Mouse (Mus musculus) limb, embryonic 15.5 days (tissue): ENCODE measurements around the gene Nectin1. TPM values are rescaled to one million over a fixed set of nuclear protein-coding genes. Genes with fewer than 3 reads are reported as not detected.

ENCODE experiments used
- ATAC-seq: fragments of 200-750 bp; cut with Nextera tagmentation; 2 replicates; pipeline ENCODE4 v1.8.0; 2017; ENCODE audit warnings: low read depth, moderate TSS enrichment; ENCODE audit not compliant: insufficient number of reproducible peaks, low FRiP score, low TSS enrichment
- H3K27ac ChIP-seq: fragments of 300-500 bp; sonication (generic); 2 replicates; pipeline ENCODE4 v1.5.1; 2015; ENCODE audit warnings: moderate library complexity, mild to moderate bottlenecking, inconsistent platforms
- H3K27me3 ChIP-seq: fragments of 300-500 bp; sonication (generic); 2 replicates; pipeline ENCODE4 v1.6.1; 2015; ENCODE audit warnings: inconsistent platforms
- H3K36me3 ChIP-seq: fragments of 300-500 bp; sonication (generic); 2 replicates; pipeline ENCODE4 v1.6.1; 2015; ENCODE audit warnings: inconsistent platforms
- H3K4me1 ChIP-seq: fragments of 300-500 bp; sonication (generic); 2 replicates; pipeline ENCODE4 v1.6.1; 2015; ENCODE audit warnings: inconsistent platforms
- H3K4me2 ChIP-seq: fragments of 300-500 bp; sonication (generic); 2 replicates; pipeline ENCODE4 v1.6.1; 2015; ENCODE audit warnings: mild to moderate bottlenecking, inconsistent platforms
- H3K4me3 ChIP-seq: fragments of 300-500 bp; sonication (generic); 2 replicates; pipeline ENCODE4 v1.5.1; 2015; ENCODE audit warnings: mild to moderate bottlenecking, inconsistent platforms
- H3K9ac ChIP-seq: fragments of 300-500 bp; sonication (generic); 2 replicates; pipeline ENCODE4 v1.6.1; 2015; ENCODE audit warnings: inconsistent platforms
- H3K9me3 ChIP-seq: fragments of 300-500 bp; sonication (generic); 2 replicates; pipeline ENCODE4 v1.6.1; 2016; ENCODE audit warnings: inconsistent platforms
- WGBS: fragments of 180-500 bp; shearing (Covaris S2); methylation state at CpG from one replicate; pipeline ENCODE4 v1.1.7; 2015; 5-methylcytosine and 5-hydroxymethylcytosine counted together
- polyA plus RNA-seq: library from polyadenylated mRNA; unstranded; fragments of >200 nt; fragmentation: Nextera tagmentation; extraction: Ambion mirVana; gene quantifications from 2 replicates; pipeline ENCODE4 v1.2.1, GENCODE M21; 2015

Nectin1 gene
- polyA plus RNA-seq, 1 experiment from 2014 or later: 13.5 TPM

- no peak overlapping the region for H3K4me3 ChIP-seq
- no peak overlapping the region for H3K27ac ChIP-seq
- H3K27me3 ChIP-seq: no peaks in the 10 kb centered on the region
- no peaks in the 10 kb centered on the region for H3K36me3 ChIP-seq
- WGBS: 83% methylated on average over 7 of the region's 7 CpGs
- H3K9ac ChIP-seq: no peak overlapping the region
- H3K9me3 ChIP-seq: no peaks in the 10 kb centered on the region
- no peaks in the 10 kb centered on the region for H3K4me1 ChIP-seq
- H3K4me2 ChIP-seq: no peak overlapping the region
- no peak for ATAC-seq
Observed at GRCm38 (mm10) chr9:43855887-43856286, 112.1 kb downstream of the Nectin1 start.
